Mouse (Mus musculus) forebrain, embryonic 13.5 days (tissue): Measurements from ENCODE around the gene Ren1. TPM values are rescaled to one million over a fixed set of nuclear protein-coding genes. Genes with fewer than 3 reads are reported as not detected.

Experiments
- ATAC-seq: fragments of 200-750 bp; cut with Nextera tagmentation; 2 replicates; pipeline ENCODE4 v1.8.0; 2017
- H3K27ac ChIP-seq: fragments of 300-500 bp; sonication (generic); 2 replicates; pipeline ENCODE4 v1.5.1; 2015; ENCODE audit warnings: inconsistent platforms, mild to moderate bottlenecking, moderate library complexity
- H3K27me3 ChIP-seq: fragments of 300-500 bp; sonication (generic); 2 replicates; pipeline ENCODE4 v1.6.1; 2015; ENCODE audit warnings: mild to moderate bottlenecking, inconsistent platforms
- H3K36me3 ChIP-seq: fragments of 300-500 bp; sonication (generic); 2 replicates; pipeline ENCODE4 v1.6.1; 2015; ENCODE audit warnings: mild to moderate bottlenecking, inconsistent platforms; ENCODE audit not compliant: poor library complexity, severe bottlenecking
- H3K4me1 ChIP-seq: fragments of 300-500 bp; sonication (generic); 2 replicates; pipeline ENCODE4 v1.6.1; 2015; ENCODE audit warnings: inconsistent platforms
- H3K4me2 ChIP-seq: fragments of 300-500 bp; sonication (generic); 2 replicates; pipeline ENCODE4 v1.6.1; 2015; ENCODE audit warnings: inconsistent platforms, mild to moderate bottlenecking, moderate library complexity
- H3K4me3 ChIP-seq: fragments of 300-500 bp; sonication (generic); 2 replicates; pipeline ENCODE4 v1.5.1; 2015; ENCODE audit warnings: mild to moderate bottlenecking, inconsistent platforms
- H3K9ac ChIP-seq: fragments of 300-500 bp; sonication (generic); 2 replicates; pipeline ENCODE4 v1.6.1; 2015; ENCODE audit warnings: mild to moderate bottlenecking, inconsistent platforms
- H3K9me3 ChIP-seq: fragments of 300-500 bp; sonication (generic); replicated peaks from 2 replicates; pipeline ENCODE4 v1.6.1; 2016; ENCODE audit warnings: inconsistent platforms
- WGBS: fragments of 180-500 bp; shearing (Covaris S2); methylation state at CpG from one replicate; pipeline ENCODE4 v1.1.7; 2015; 5-methylcytosine and 5-hydroxymethylcytosine counted together
- polyA plus RNA-seq: library from polyadenylated mRNA; unstranded; fragments of >200 nt; fragmentation: Nextera tagmentation; extraction: Ambion mirVana; gene quantifications from 2 replicates; pipeline ENCODE4 v1.2.1, GENCODE M21; 2015

Ren1 gene
- polyA plus RNA-seq, 1 experiment from 2014 or later, result not detected

GRCm38 (mm10) chr1:133347226-133347625 lies 3.1 kb upstream of the Ren1 start:
- Histone ChIP-seq H3K27me3 (0 out of 2 replicates have a peak, but pooled peaks cover under 1% of the 10 kb centered on the region), H3K9me3 (no peaks in the 10 kb centered on the region), H3K4me3 (no peak overlapping the region), H3K9ac (no peak overlapping the region), H3K4me2 (no peak overlapping the region), H3K36me3 (no peaks in the 10 kb centered on the region), H3K27ac (no peak overlapping the region), H3K4me1 (no peaks in the 10 kb centered on the region)
- no peak for ATAC-seq
- 72% methylated on average over 3 of the region's 3 CpGs for WGBS

GRCm38 (mm10) chr1:133347693-133348520 lies 2.4 kb upstream of the Ren1 start:
- Histone ChIP-seq H3K4me3 (no peak overlapping the region), H3K4me1 (peaks cover under 1% of the 10 kb centered on the region), H3K36me3 (no peaks in the 10 kb centered on the region), H3K9ac (no peak overlapping the region), H3K27ac (no peak overlapping the region), H3K27me3 (0 out of 2 replicates have a peak, but pooled peaks cover 3% of the 10 kb centered on the region), H3K4me2 (no peak overlapping the region), H3K9me3 (no peaks in the 10 kb centered on the region)
- ATAC-seq, result no peak
- 79% methylated on average over 11 of the region's 11 CpGs for WGBS

GRCm38 (mm10) chr1:133351762-133352161 lies 1.5 kb downstream of the Ren1 start:
- 51% methylated on average over 9 of the region's 9 CpGs for WGBS

GRCm38 (mm10) chr1:133353371-133353809 lies 3.1 kb downstream of the Ren1 start:
- Histone ChIP-seq H3K27me3 (0 out of 2 replicates have a peak, but pooled peaks cover 8% of the 10 kb centered on the region), H3K9me3 (no peaks in the 10 kb centered on the region), H3K9ac (no peak overlapping the region), H3K36me3 (no peaks in the 10 kb centered on the region), H3K4me3 (no peak overlapping the region), H3K27ac (no peak overlapping the region), H3K4me1 (peaks cover 6% of the 10 kb centered on the region), H3K4me2 (peak overlapping the region; percentile 5; the same call in 1 of the 2 replicates)
- 36% methylated on average over 12 of the region's 12 CpGs for WGBS
- peak; percentile 70 for ATAC-seq

More at GRCm38 (mm10) chr1:133351762-133352161, 1.5 kb downstream of the Ren1 start:
- Histone ChIP-seq H3K4me1 (peaks cover 6% of the 10 kb centered on the region), H3K9me3 (no peaks in the 10 kb centered on the region), H3K36me3 (no peaks in the 10 kb centered on the region), H3K9ac (no peak overlapping the region), H3K27me3 (0 out of 2 replicates have a peak, but pooled peaks cover 8% of the 10 kb centered on the region), H3K4me3 (no peak overlapping the region), H3K4me2 (no peak overlapping the region), H3K27ac (no peak overlapping the region)
- no peak for ATAC-seq

- H3K4me1 ChIP-seq, result peaks cover 6% of the 10 kb centered on the region
- H3K27ac ChIP-seq, result no peak overlapping the region
- no peak overlapping the region for H3K4me2 ChIP-seq
- ATAC-seq, result no peak
- 0 out of 2 replicates have a peak overlapping the region, but pooled peaks have one; percentile 8 for H3K9ac ChIP-seq
- no peak overlapping the region for H3K4me3 ChIP-seq
- H3K36me3 ChIP-seq, result no peaks in the 10 kb centered on the region
- H3K27me3 ChIP-seq, result peaks cover 15% of the 10 kb centered on the region; the same call in 1 of the 2 replicates
- WGBS, result 54% methylated on average over 5 of the region's 5 CpGs
- no peaks in the 10 kb centered on the region for H3K9me3 ChIP-seq
Measured at GRCm38 (mm10) chr1:133355469-133355868, 5.2 kb downstream of the Ren1 start.

GRCm38 (mm10) chr1:133355912-133356311 lies 5.6 kb downstream of the Ren1 start:
- Histone ChIP-seq H3K4me2 (no peak overlapping the region), H3K4me3 (no peak overlapping the region), H3K27ac (no peak overlapping the region), H3K9ac (0 out of 2 replicates have a peak overlapping the region, but pooled peaks have one; percentile 8), H3K4me1 (peaks cover 6% of the 10 kb centered on the region), H3K27me3 (peaks cover 15% of the 10 kb centered on the region; the same call in 1 of the 2 replicates), H3K36me3 (no peaks in the 10 kb centered on the region), H3K9me3 (no peaks in the 10 kb centered on the region)
- 62% methylated on average over 15 of the region's 15 CpGs for WGBS
- no peak for ATAC-seq

- WGBS, result 72% methylated on average over 8 of the region's 8 CpGs
- Histone ChIP-seq H3K4me3 (no peak overlapping the region), H3K4me1 (peaks cover 6% of the 10 kb centered on the region), H3K9ac (no peak overlapping the region), H3K36me3 (no peaks in the 10 kb centered on the region), H3K27ac (no peak overlapping the region), H3K9me3 (no peaks in the 10 kb centered on the region), H3K27me3 (peaks cover 15% of the 10 kb centered on the region), H3K4me2 (no peak overlapping the region)
- ATAC-seq, result no peak
Measured at GRCm38 (mm10) chr1:133356330-133356729, 6.0 kb downstream of the Ren1 start.

- WGBS, result 90% methylated on average over 6 of the region's 6 CpGs
- peaks cover 45% of the 10 kb centered on the region for H3K27me3 ChIP-seq
- H3K9me3 ChIP-seq, result no peaks in the 10 kb centered on the region
- H3K9ac ChIP-seq, result no peak overlapping the region
- H3K4me1 ChIP-seq, result peaks cover 22% of the 10 kb centered on the region
- H3K4me3 ChIP-seq, result no peak overlapping the region
- H3K4me2 ChIP-seq, result no peak overlapping the region
- H3K36me3 ChIP-seq, result no peaks in the 10 kb centered on the region
- no peak overlapping the region for H3K27ac ChIP-seq
- ATAC-seq, result no peak
Measured at GRCm38 (mm10) chr1:133361006-133361405, 10.7 kb downstream of the Ren1 start.

- H3K4me2 ChIP-seq, result no peak overlapping the region
- no peaks in the 10 kb centered on the region for H3K9me3 ChIP-seq
- H3K36me3 ChIP-seq, result no peaks in the 10 kb centered on the region
- no peak overlapping the region for H3K9ac ChIP-seq
- no peak for ATAC-seq
- H3K4me3 ChIP-seq, result no peak overlapping the region
- WGBS, result 88% methylated on average over 5 of the region's 5 CpGs
- no peak overlapping the region for H3K27ac ChIP-seq
- H3K4me1 ChIP-seq, result peaks cover 24% of the 10 kb centered on the region
- H3K27me3 ChIP-seq, result peaks cover 51% of the 10 kb centered on the region
Measured at GRCm38 (mm10) chr1:133362103-133362502, 11.8 kb downstream of the Ren1 start.

GRCm38 (mm10) chr1:133363276-133364021 lies 13.1 kb downstream of the Ren1 start, which contains the start of gene Etnk2:
Gene Etnk2 (plus strand): TSS chr1:133363572.
- H3K27me3 ChIP-seq, result peaks cover 51% of the 10 kb centered on the region
- ATAC-seq, result peak; percentile 75
- H3K4me3 ChIP-seq, result peak within 1 kb of the TSS; percentile 62
- no peaks in the 10 kb centered on the region for H3K36me3 ChIP-seq
- no peak within 1 kb of the TSS for H3K27ac ChIP-seq
- WGBS, result under 1% methylated on average over 51 of the region's 52 CpGs
- H3K9me3 ChIP-seq, result no peaks in the 10 kb centered on the region
- H3K9ac ChIP-seq, result peak within 1 kb of the TSS; percentile 67
- H3K4me2 ChIP-seq, result peak within 1 kb of the TSS; percentile 97
- peaks cover 36% of the 10 kb centered on the region for H3K4me1 ChIP-seq

- H3K27ac ChIP-seq, result no peak overlapping the region
- 0% methylated on average over 27 of the region's 27 CpGs for WGBS
- ATAC-seq, result peak; percentile 1; the same call in 1 of the 2 replicates
- no peaks in the 10 kb centered on the region for H3K36me3 ChIP-seq
- H3K4me2 ChIP-seq, result peak overlapping the region; percentile 97
- peaks cover 36% of the 10 kb centered on the region for H3K4me1 ChIP-seq
- H3K4me3 ChIP-seq, result peak overlapping the region; percentile 62
- H3K9ac ChIP-seq, result peak overlapping the region; percentile 67
- H3K27me3 ChIP-seq, result peaks cover 49% of the 10 kb centered on the region
- no peaks in the 10 kb centered on the region for H3K9me3 ChIP-seq
Measured at GRCm38 (mm10) chr1:133364022-133364630, 13.8 kb downstream of the Ren1 start.
